ENCODE assay signal across 10 mouse cellular contexts in genomic region chr5:38781813-38782212, GRCm38 (mm10).
A peak's percentile ranks its signal among the peaks of the same experiment; 100 is the strongest.
DNase-seq lines count a peak whose midpoint lies in the region; ATAC-seq and TF ChIP-seq lines count a peak whose summit lies in the region.
"Had no signal": no experiment of that assay in that cellular context is flagged by ENCODE, and none has a peak within 500 bp of the region (broad histone marks: within the 10 kb centered on the region; RNA-seq: fewer than 3 reads in every experiment).

No protein-coding gene starts in this region.

- 23% methylated on average over 4 of the region's 4 CpGs for WGBS in liver, postnatal 0 days (ENCODE audit: insufficient replicate concordance)

- H3K36me3 ChIP-seq in liver, postnatal 0 days (replicated peaks; ENCODE audit: insufficient read depth, low read length), result no peaks in the 10 kb centered on the region
- H3K36me3 ChIP-seq: heart, embryonic 13.5 days; stomach, embryonic 15.5 days had no signal

- no peak for TF ChIP-seq EP300 in liver, postnatal 0 days (IDR thresholded peaks at IDR 0.05; ENCODE audit: low read depth)

- H3K4me1 ChIP-seq in liver, postnatal 0 days (ENCODE audit: insufficient read depth), result no peaks in the 10 kb centered on the region
- H3K4me1 ChIP-seq: stomach, embryonic 15.5 days had no signal

- no peak overlapping the region for H3K4me3 ChIP-seq in liver, postnatal 0 days (ENCODE audit: low read depth, low read length)
- H3K4me3 ChIP-seq: heart, embryonic 13.5 days; stomach, embryonic 15.5 days had no signal

- H3K27ac ChIP-seq in liver, postnatal 0 days (ENCODE audit: low read depth), result no peak overlapping the region
- H3K27ac ChIP-seq: heart, embryonic 13.5 days; stomach, embryonic 15.5 days had no signal

- peak; percentile 77 for TF ChIP-seq CTCF in liver, postnatal 0 days (IDR thresholded peaks at IDR 0.05; ENCODE audit: low read depth)

- peak; percentile 78 to 80 for DNase-seq in B cell, adult 2 months
- peak; percentile 61 for DNase-seq in R1 (ENCODE audit: low read depth, low spot score)
- DNase-seq in cerebellum, postnatal 14 days, result peak; percentile 91 to 93
- peak; percentile 14 to 20 for DNase-seq in gastrocnemius, adult 8-10 months (ENCODE audit: low spot score in 2 of 2)
- peak; percentile 86 for DNase-seq in kidney, postnatal 10 days
- DNase-seq in liver, postnatal 0 days, result peak; percentile 68
- DNase-seq in retina, embryonic 14.5 days (ENCODE audit: low spot score), result peak; percentile 91
- DNase-seq in thymus, postnatal 4 days, result peak; percentile 73

- H3K9ac ChIP-seq in liver, postnatal 0 days (replicated peaks), result no peak overlapping the region
- H3K9ac ChIP-seq: heart, embryonic 13.5 days; stomach, embryonic 15.5 days had no signal

- no peaks in the 10 kb centered on the region for H3K27me3 ChIP-seq in liver, postnatal 0 days (ENCODE audit: insufficient read depth, low read length)
- H3K27me3 ChIP-seq: stomach, embryonic 15.5 days had no signal

- H3K4me2 ChIP-seq in liver, postnatal 0 days (ENCODE audit: low read depth, low read length), result no peak overlapping the region
- H3K4me2 ChIP-seq: heart, embryonic 13.5 days; stomach, embryonic 15.5 days had no signal

- no peaks in the 10 kb centered on the region for H3K9me3 ChIP-seq in liver, postnatal 0 days (ENCODE audit: low read length)
- H3K9me3 ChIP-seq: heart, embryonic 13.5 days; stomach, embryonic 15.5 days had no signal

- no peak for ATAC-seq in liver, postnatal 0 days

Comparison
In these comparisons a context has a peak if more than half of its experiments do, and no peak if none do; other contexts are left out.
1. DNase-seq: peak in every context shown above with its lines; median percentile 92 in cerebellum, postnatal 14 days; 91 in retina, embryonic 14.5 days; 86 in kidney, postnatal 10 days; 79 in B cell, adult 2 months; 73 in thymus, postnatal 4 days; 68 in liver, postnatal 0 days; 61 in R1; 17 in gastrocnemius, adult 8-10 months.